Mouse (Mus musculus): ENCODE results near the gene Cd300ld2. TPM values are rescaled to one million over a fixed set of nuclear protein-coding genes. Genes with fewer than 3 reads are reported as not detected.
"Not testable (repeated sequence)": the region's sequence is repeated elsewhere in the genome, so short reads cannot be mapped to it uniquely, and the experiment has no call there.

The Cd300ld2 gene
- polyA plus RNA-seq, 1 experiment: not detected

- peak within 1 kb of the TSS; percentile 95 for H3K27ac ChIP-seq (ENCODE audit: insufficient read depth, low read length)
- WGBS: 56% methylated on average over 2 of the region's 2 CpGs
- TF ChIP-seq CTCF (IDR thresholded peaks at IDR 0.05; ENCODE audit: borderline replicate concordance, insufficient read depth, low read depth, low read length) (no peak), POLR2A (IDR thresholded peaks at IDR 0.05; ENCODE audit: borderline replicate concordance, insufficient read depth, low read length) (no peak)
- H3K4me3 ChIP-seq (replicated peaks; ENCODE audit: insufficient read depth, low read depth, low read length): no peak within 1 kb of the TSS
- peak in 1 of 2 experiments; percentile 63 for DNase-seq
- H3K27me3 ChIP-seq (ENCODE audit: control insufficient read depth, insufficient read depth, low read length): no peaks in the 10 kb centered on the region
- H3K4me1 ChIP-seq (ENCODE audit: control insufficient read depth, insufficient read depth, low read length): peaks cover 28% of the 10 kb centered on the region
These were observed 32.3 kb upstream of the Cd300ld2 start, which contains the start of gene Cd300ld3 for GRCm38 (mm10) chr11:115048259-115048658. TSS of gene Cd300ld3 (minus strand) at chr11:115048409.

GRCm38 (mm10) chr11:115037669-115038068 is 21.7 kb upstream of the Cd300ld2 start, which contains the start of gene Cd300ld5:
TSS of gene Cd300ld5 (minus strand) at chr11:115037769.
- not testable (repeated sequence) for DNase-seq; H3K27me3 ChIP-seq (ENCODE audit: control insufficient read depth, insufficient read depth, low read length); H3K4me1 ChIP-seq (ENCODE audit: control insufficient read depth, insufficient read depth, low read length); H3K4me3 ChIP-seq (replicated peaks; ENCODE audit: insufficient read depth, low read depth, low read length); H3K27ac ChIP-seq (ENCODE audit: insufficient read depth, low read length)
- no CpG with 5 or more reads among the region's 6 CpGs for WGBS

DNA sequence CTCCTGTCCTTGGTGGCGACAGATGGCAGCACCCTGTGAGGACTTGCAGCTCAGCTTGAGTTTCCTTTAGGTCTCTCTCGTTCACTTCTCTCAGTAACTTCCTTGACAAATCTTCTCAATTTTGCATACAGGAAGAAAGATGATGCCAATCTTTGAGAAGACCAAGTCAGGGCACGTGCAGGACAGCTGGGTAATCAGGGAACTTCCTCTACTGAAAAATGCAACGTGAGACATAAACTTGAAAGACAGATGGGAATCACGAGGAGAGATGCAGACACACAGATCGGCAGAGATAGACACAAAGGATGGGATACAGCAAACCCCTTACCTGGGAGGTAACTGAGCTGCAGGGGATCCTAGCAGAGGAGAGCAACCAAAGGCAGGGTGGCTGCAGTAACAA is 10.9 kb upstream of the Cd300ld2 start, which contains the start of gene Cd300ld4:
TSS of gene Cd300ld4 (minus strand) at position 101 of the 400 bp plus-strand sequence.
- H3K4me3 ChIP-seq (replicated peaks; ENCODE audit: insufficient read depth, low read depth, low read length); DNase-seq; H3K4me1 ChIP-seq (ENCODE audit: control insufficient read depth, insufficient read depth, low read length); H3K27ac ChIP-seq (ENCODE audit: insufficient read depth, low read length); H3K27me3 ChIP-seq (ENCODE audit: control insufficient read depth, insufficient read depth, low read length): not testable (repeated sequence)
- WGBS: no CpG with 5 or more reads among the region's 6 CpGs

- H3K4me1 ChIP-seq (ENCODE audit: control insufficient read depth, insufficient read depth, low read length): peaks cover 7% of the 10 kb centered on the region
- WGBS: 89% methylated on average over 5 of the region's 5 CpGs
- no peak overlapping the region for H3K27ac ChIP-seq (ENCODE audit: insufficient read depth, low read length)
- H3K27me3 ChIP-seq (ENCODE audit: control insufficient read depth, insufficient read depth, low read length): no peaks in the 10 kb centered on the region
- no peak overlapping the region for H3K4me3 ChIP-seq (replicated peaks; ENCODE audit: insufficient read depth, low read depth, low read length)
- no peak for TF ChIP-seq CTCF (IDR thresholded peaks at IDR 0.05; ENCODE audit: borderline replicate concordance, insufficient read depth, low read depth, low read length)
- TF ChIP-seq POLR2A (IDR thresholded peaks at IDR 0.05; ENCODE audit: borderline replicate concordance, insufficient read depth, low read length): no peak
- no peak for DNase-seq
These were observed 11.9 kb downstream of the Cd300ld2 start for GRCm38 (mm10) chr11:115004070-115004469.

GRCm38 (mm10) chr11:115001474-115002040 is 14.4 kb downstream of the Cd300ld2 start, which contains the start of gene Cd300c2:
TSS of gene Cd300c2 (minus strand) at chr11:115001880.
- Histone ChIP-seq H3K27ac (ENCODE audit: insufficient read depth, low read length) (no peak within 1 kb of the TSS), H3K4me1 (ENCODE audit: control insufficient read depth, insufficient read depth, low read length) (peaks cover 11% of the 10 kb centered on the region), H3K4me3 (replicated peaks; ENCODE audit: insufficient read depth, low read depth, low read length) (no peak within 1 kb of the TSS), H3K27me3 (ENCODE audit: control insufficient read depth, insufficient read depth, low read length) (no peaks in the 10 kb centered on the region)
- DNase-seq: peak in 1 of 2 experiments; percentile 27
- no peak for TF ChIP-seq CTCF (IDR thresholded peaks at IDR 0.05; ENCODE audit: borderline replicate concordance, insufficient read depth, low read depth, low read length)
- no peak for TF ChIP-seq POLR2A (IDR thresholded peaks at IDR 0.05; ENCODE audit: borderline replicate concordance, insufficient read depth, low read length)
- 49% methylated on average over 7 of the region's 7 CpGs for WGBS

DNA sequence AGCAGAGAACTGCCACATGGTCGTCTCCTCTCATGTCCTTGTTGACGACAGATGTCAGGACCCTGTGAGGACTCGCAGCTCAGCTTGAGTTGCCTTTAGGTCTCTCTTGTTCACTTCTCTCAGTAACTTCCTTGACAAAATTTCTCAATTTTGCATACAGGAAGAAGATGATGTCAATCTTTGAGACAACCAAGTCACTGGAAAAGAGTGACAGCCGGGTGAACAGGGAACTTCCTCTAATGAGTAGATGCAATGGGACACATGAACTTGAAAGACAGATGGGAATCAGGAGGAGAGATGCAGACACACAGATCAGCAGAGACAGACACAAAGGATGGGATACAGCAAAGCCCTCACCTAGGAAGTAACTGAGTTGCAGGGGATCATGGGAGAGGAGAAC is 26.2 kb downstream of the Cd300ld2 start, which contains the start of gene Cd300ld:
TSS of gene Cd300ld (minus strand) at position 130 of the 400 bp plus-strand sequence.
- no peak for TF ChIP-seq CTCF (IDR thresholded peaks at IDR 0.05; ENCODE audit: borderline replicate concordance, insufficient read depth, low read depth, low read length)
- no peak for TF ChIP-seq POLR2A (IDR thresholded peaks at IDR 0.05; ENCODE audit: borderline replicate concordance, insufficient read depth, low read length)
- Histone ChIP-seq H3K4me1 (ENCODE audit: control insufficient read depth, insufficient read depth, low read length) (no peaks in the 10 kb centered on the region), H3K27ac (ENCODE audit: insufficient read depth, low read length) (no peak within 1 kb of the TSS), H3K27me3 (ENCODE audit: control insufficient read depth, insufficient read depth, low read length) (no peaks in the 10 kb centered on the region), H3K4me3 (replicated peaks; ENCODE audit: insufficient read depth, low read depth, low read length) (no peak within 1 kb of the TSS)
- no peak for DNase-seq
- 86% methylated on average over 4 of the region's 4 CpGs for WGBS

- no peak for TF ChIP-seq POLR2A (IDR thresholded peaks at IDR 0.05; ENCODE audit: borderline replicate concordance, insufficient read depth, low read length)
- no peak for TF ChIP-seq CTCF (IDR thresholded peaks at IDR 0.05; ENCODE audit: borderline replicate concordance, insufficient read depth, low read depth, low read length)
- Histone ChIP-seq H3K4me1 (ENCODE audit: control insufficient read depth, insufficient read depth, low read length) (no peaks in the 10 kb centered on the region), H3K27ac (ENCODE audit: insufficient read depth, low read length) (no peak overlapping the region), H3K4me3 (replicated peaks; ENCODE audit: insufficient read depth, low read depth, low read length) (no peak overlapping the region), H3K27me3 (ENCODE audit: control insufficient read depth, insufficient read depth, low read length) (no peaks in the 10 kb centered on the region)
- WGBS: 69% methylated on average over 4 of the region's 4 CpGs
- no peak for DNase-seq
These were observed 34.1 kb downstream of the Cd300ld2 start for GRCm38 (mm10) chr11:114981866-114982265.

DNA sequence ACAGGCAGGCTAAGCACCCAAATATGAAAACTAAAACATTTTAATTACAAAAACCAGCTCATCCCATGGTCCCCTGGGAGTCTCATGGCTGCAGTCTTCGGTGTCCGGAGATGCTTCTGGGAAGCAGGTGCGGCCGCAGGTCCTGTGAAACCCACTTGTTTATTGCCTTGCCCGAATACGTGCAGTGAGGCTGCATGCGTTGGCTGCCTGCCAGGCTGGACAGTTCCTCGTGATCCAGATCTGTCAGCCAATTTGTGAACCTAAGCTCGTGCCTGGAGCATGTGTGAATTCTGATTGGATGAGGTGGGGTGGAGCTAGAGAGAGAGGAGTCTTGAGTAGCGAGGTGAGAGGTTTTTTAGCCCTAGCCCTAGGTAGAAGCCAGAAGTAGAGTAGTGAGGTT is 43.3 kb downstream of the Cd300ld2 start:
- H3K4me3 ChIP-seq (replicated peaks; ENCODE audit: insufficient read depth, low read depth, low read length): no peak overlapping the region
- no peaks in the 10 kb centered on the region; the same call in 1 of the 2 replicates for H3K4me1 ChIP-seq (ENCODE audit: control insufficient read depth, insufficient read depth, low read length)
- 27% methylated on average over 10 of the region's 10 CpGs for WGBS
- no peaks in the 10 kb centered on the region for H3K27me3 ChIP-seq (ENCODE audit: control insufficient read depth, insufficient read depth, low read length)
- peak in 1 of 2 experiments; percentile 20 for DNase-seq
- TF ChIP-seq POLR2A (IDR thresholded peaks at IDR 0.05; ENCODE audit: borderline replicate concordance, insufficient read depth, low read length): no peak
- TF ChIP-seq CTCF (IDR thresholded peaks at IDR 0.05; ENCODE audit: borderline replicate concordance, insufficient read depth, low read depth, low read length): no peak
- no peak overlapping the region for H3K27ac ChIP-seq (ENCODE audit: insufficient read depth, low read length)

Data from cerebellum, adult 2 months (tissue).